Mouse (Mus musculus) cortical plate, adult 2 months (tissue): ENCODE data around the gene Sat2. TPM values are rescaled to one million over a fixed set of nuclear protein-coding genes. Genes with fewer than 3 reads are reported as not detected.

Experiments
- H3K27ac ChIP-seq: fragments of 200-500 bp; 2 replicates; pipeline ENCODE4 v1.5.1; 2012; ENCODE audit warnings: low read length, control low read depth, inconsistent platforms; ENCODE audit not compliant: insufficient read depth
- H3K4me1 ChIP-seq: fragments of 200-500 bp; 2 replicates; pipeline ENCODE4 v1.6.1; 2011; ENCODE audit warnings: low read length; ENCODE audit not compliant: control insufficient read depth, insufficient read depth
- H3K4me3 ChIP-seq: fragments of 200-500 bp; 2 replicates; pipeline ENCODE4 v1.5.1; 2011; ENCODE audit warnings: mild to moderate bottlenecking, low read length, control low read depth; ENCODE audit not compliant: insufficient read depth
- CTCF ChIP-seq: fragments of 200-500 bp; IDR thresholded peaks from 2 replicates; pipeline ENCODE4 v1.5.1; 2011; ENCODE audit warnings: mild to moderate bottlenecking, control low read depth, low read length; ENCODE audit not compliant: insufficient read depth; ENCODE audit errors: extremely low read depth
- POLR2A ChIP-seq: fragments of 200-500 bp; IDR thresholded peaks from 2 replicates; pipeline ENCODE4 v1.6.1; 2011; ENCODE audit warnings: mild to moderate bottlenecking, low read length, control low read depth; ENCODE audit not compliant: insufficient read depth; ENCODE audit errors: extremely low read depth
- polyA plus RNA-seq: library from polyadenylated mRNA; depleted of rRNA; stranded (reverse); fragments of >200 nt; gene quantifications from 2 replicates; pipeline ENCODE4 v1.2.3, GENCODE M21; 2012

Gene Sat2
- polyA plus RNA-seq, 1 experiment: 18.1 TPM

GRCm38 (mm10) chr11:69655264-69656064 lies 33.6 kb downstream of the Sat2 start, which contains the start of gene Sox15:
Sox15 (plus strand) TSS chr11:69655314.
- TF ChIP-seq POLR2A (no peak), CTCF (peak; percentile 65)
- no peak within 1 kb of the TSS for H3K4me3 ChIP-seq

DNA sequence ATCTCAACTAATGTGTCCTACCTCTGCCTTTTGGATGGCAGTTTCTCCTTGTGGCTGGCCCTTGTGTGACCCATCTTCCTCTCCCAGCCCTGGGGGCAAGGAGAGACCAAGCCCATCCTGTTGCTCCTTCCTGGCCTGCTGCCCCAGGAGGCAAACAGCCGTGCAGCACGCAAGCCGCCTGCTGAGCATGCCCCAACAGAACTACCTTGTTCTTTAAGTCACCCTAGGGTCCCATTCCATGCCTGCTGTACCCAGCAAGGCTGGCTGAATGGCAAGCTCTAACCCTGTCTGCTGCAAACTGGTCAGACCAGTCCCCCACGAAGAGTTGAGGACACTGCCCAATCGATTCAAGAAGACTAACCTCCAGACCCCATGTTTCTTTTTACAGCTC lies 34.2 kb downstream of the Sat2 start:
- Histone ChIP-seq H3K27ac (no peak overlapping the region), H3K4me1 (no peaks in the 10 kb centered on the region), H3K4me3 (no peak overlapping the region)
- TF ChIP-seq POLR2A (no peak), CTCF (no peak)

More at GRCm38 (mm10) chr11:69655264-69656064, 33.6 kb downstream of the Sat2 start, which contains the start of gene Sox15:
- Histone ChIP-seq H3K4me1 (no peaks in the 10 kb centered on the region), H3K27ac (no peak within 1 kb of the TSS)

- Histone ChIP-seq H3K27ac (no peak overlapping the region), H3K4me1 (no peaks in the 10 kb centered on the region), H3K4me3 (no peak overlapping the region)
- TF ChIP-seq CTCF: peak; percentile 72
- no peak for TF ChIP-seq POLR2A
Measured at GRCm38 (mm10) chr11:69656617-69657461, 35.0 kb downstream of the Sat2 start.

GRCm38 (mm10) chr11:69657462-69657881 lies 35.6 kb downstream of the Sat2 start:
- H3K27ac ChIP-seq: no peak overlapping the region
- no peaks in the 10 kb centered on the region for H3K4me1 ChIP-seq
- no peak overlapping the region for H3K4me3 ChIP-seq
- TF ChIP-seq POLR2A (no peak), CTCF (no peak)

- TF ChIP-seq CTCF (no peak), POLR2A (no peak)
- peak overlapping the region; percentile 78; the same call in 1 of the 2 replicates for H3K4me3 ChIP-seq
- no peak overlapping the region for H3K27ac ChIP-seq
- H3K4me1 ChIP-seq: no peaks in the 10 kb centered on the region
Measured at GRCm38 (mm10) chr11:69661221-69661881, 39.5 kb downstream of the Sat2 start.

GRCm38 (mm10) chr11:69662213-69662966 lies 40.6 kb downstream of the Sat2 start, which contains the start of gene Mpdu1:
Mpdu1 (minus strand) TSS chr11:69662642.
- TF ChIP-seq CTCF (no peak), POLR2A (0 out of 2 replicates have a peak, but pooled peaks have one; percentile 76)
- no peaks in the 10 kb centered on the region for H3K4me1 ChIP-seq
- peak within 1 kb of the TSS; percentile 78 for H3K4me3 ChIP-seq
- H3K27ac ChIP-seq: peak within 1 kb of the TSS; percentile 91

DNA sequence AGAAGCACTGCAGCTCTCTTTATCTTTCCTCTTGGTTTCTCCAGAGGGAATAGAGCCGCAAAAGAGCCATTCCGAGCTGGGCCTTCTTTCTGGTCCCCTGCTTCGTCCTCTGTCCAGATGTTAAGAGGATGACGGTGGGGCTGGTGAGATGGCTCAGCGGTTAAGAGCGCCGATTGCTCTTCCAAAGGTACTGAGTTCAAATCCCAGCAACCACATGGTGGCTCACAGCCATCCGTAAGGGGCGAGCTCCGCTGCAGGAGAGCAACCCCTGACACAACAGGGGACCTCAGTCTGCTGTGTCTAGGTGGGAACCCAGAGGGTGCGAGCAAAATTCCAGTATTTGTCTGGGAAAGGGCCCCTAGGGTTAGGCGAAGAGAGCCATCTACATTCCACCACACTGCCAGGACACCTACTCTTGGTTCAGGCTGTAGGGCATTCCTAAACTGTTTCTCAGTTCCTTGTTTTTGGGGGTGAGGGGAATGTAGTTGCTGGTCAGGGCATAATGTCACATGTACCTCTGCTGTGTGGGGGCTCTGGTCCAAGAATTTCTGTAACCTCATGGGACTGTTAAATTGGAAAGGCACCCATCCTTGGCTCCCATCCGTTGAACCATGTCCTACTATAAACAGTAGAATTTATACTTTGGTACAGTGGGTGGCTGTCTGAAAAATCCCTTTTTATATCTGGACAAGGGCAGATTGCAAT lies 41.3 kb downstream of the Sat2 start:
- no peaks in the 10 kb centered on the region for H3K4me1 ChIP-seq
- H3K27ac ChIP-seq: peak overlapping the region; percentile 64
- peak overlapping the region; percentile 78 for H3K4me3 ChIP-seq
- no peak for TF ChIP-seq POLR2A

DNA sequence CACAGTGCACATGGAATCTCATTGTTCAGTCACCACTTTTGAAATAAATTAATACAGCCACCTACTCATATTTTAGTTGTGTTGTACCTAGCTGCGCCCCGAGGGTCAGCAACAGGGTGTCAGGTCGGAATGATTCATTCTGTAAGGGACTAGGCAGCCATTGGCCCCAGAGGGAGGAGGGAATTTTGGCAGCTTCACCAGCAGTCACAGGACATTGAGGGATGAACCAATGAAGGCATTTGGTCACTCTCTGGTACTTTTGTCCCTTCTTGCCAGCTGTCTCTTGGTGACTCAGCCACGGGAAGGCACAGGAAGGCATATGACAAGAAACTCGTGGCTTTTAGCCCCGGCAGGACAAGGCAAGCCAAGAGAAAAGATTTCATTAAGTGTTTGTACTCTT lies 42.0 kb downstream of the Sat2 start:
- H3K4me3 ChIP-seq: no peak overlapping the region
- H3K4me1 ChIP-seq: no peaks in the 10 kb centered on the region
- no peak overlapping the region for H3K27ac ChIP-seq
- TF ChIP-seq CTCF (no peak), POLR2A (no peak)

- no peak for TF ChIP-seq CTCF
- no peak for TF ChIP-seq POLR2A
- Histone ChIP-seq H3K27ac (no peak overlapping the region), H3K4me3 (no peak overlapping the region), H3K4me1 (no peaks in the 10 kb centered on the region)
Measured at GRCm38 (mm10) chr11:69664841-69665240, 43.0 kb downstream of the Sat2 start.
